Mouse (Mus musculus): ENCODE measurements around the gene Dscaml1.

Gene Dscaml1

DNA sequence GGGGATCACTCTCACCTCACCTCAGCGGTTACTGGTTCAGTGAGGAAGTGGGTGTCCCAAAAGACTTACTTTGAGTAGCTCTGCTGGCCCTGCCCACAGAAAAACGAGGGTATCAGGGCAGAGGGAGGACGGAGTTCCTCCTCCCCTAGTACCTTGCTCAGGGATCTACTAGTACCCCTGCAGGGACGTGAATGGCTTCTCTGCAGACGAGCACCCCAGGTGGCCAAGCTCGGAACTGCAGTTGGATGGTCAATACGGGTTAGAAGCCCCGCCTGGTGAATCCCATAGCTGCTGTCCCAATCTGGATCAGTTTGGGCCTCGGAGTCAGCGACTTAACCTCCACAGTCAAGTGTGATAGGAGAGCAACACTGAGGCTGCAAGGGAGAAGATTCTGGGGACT, 14.1 kb upstream of the Dscaml1 start:
- DNase-seq = peak; percentile 92 to 94

GRCm38 (mm10) chr9:45412700-45413477, 13.5 kb upstream of the Dscaml1 start:
- DNase-seq = no peak

DNA sequence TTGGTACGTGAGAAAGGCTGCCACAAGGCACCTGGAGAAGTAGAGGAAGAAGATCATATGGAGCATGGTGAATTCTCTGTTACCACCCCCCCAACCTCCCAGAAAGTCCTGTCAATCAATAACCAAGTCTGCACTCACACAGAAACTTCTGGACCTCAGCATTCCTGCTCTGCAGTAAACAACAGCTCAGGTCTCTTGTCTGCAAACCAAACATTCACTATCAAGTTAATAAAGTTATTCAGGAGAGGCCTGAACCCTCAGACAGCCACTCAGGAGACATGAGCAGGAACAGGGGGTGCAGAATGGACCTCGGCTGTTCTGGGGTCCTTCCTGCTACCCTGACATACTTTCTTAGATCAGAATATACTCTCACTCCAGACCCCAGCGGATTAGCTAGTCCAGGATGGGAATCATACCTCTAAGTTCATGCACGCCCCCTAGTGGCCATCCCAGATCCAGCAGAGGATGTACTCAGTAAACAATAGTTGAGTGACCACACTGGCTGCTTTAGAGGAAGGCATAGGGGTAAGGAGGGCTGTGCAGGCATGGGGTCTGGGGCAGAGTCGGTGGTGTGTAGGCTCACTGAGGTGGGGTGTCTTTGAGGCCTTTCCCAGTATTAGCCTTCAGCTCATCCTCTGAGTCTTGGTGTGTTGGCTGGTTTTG, 12.8 kb upstream of the Dscaml1 start:
- DNase-seq = peak; percentile 47 to 54

DNA sequence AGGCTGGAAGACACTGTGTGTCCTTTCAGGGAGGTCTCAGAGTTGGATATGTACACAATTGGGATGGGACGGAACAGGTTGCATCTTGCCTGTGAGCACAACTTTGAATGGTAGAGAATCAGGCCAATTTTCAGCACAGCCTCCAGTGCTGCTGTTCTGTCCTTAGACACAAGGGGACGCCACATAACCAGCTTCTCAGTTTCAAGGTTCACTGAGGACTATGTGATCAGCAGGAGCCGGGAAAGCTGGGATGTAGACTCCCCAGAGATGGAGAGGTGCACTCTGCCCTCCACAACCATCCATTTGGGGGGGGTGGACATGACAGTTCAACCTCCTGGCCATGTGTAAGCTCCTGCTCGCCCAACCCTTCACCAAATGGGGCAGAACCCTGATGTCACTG, 10.5 kb upstream of the Dscaml1 start:
- peak; percentile 81 to 86 for DNase-seq

- DNase-seq = peak; percentile 71 to 79
Observed at GRCm38 (mm10) chr9:45417245-45417644, 9.2 kb upstream of the Dscaml1 start.

DNA sequence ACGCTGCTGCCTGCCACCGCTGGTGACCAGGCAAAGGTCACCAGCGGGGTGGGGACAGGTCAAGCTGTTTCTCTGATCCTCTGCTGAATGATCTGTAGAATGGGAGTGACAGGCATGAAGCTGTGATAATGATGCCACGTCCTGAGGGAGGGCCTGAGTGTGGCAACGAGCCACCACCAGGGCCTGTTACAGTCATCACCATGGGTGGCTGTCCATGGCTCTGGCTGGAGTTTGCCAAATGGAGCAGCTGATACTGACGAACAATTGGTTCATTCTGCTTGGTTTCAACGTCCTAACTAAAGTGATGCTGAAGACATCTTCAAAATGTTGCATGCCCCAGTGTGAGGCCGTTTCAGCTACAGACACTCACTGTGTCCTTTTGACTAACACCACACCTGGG, 8.2 kb upstream of the Dscaml1 start:
- DNase-seq = no peak

GRCm38 (mm10) chr9:45421209-45421608, 5.2 kb upstream of the Dscaml1 start:
- DNase-seq = peak; percentile 49 to 50

DNA sequence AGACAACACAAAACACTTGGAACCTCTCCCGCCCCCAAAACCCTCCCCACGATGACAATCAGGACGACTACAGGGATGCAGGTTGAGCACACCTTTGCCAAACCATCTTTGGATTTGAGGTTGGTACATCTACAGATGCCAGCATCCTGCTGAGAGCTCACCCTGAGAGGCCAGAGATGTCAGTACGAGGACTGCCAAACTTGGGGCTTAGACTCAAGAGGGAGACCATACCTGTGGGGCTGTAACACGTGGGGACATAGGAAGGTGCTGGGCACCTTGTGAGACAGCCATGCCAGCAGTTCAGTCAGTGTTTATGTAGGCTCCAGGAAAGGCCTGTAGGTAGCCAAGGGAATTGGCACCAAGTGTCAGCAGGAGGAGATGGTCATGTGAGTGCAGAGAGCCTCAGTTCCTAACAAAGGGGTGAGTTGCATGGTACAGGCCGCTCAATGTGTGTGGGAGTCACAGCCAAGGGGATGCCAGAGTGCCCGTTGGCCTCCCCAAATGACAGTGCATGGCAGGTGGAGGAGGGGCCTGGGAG, 3.6 kb upstream of the Dscaml1 start:
- DNase-seq = peak in 1 of 2 experiments; percentile 43

- DNase-seq = no peak
Observed at GRCm38 (mm10) chr9:45429392-45429791, 3.0 kb downstream of the Dscaml1 start.

DNA sequence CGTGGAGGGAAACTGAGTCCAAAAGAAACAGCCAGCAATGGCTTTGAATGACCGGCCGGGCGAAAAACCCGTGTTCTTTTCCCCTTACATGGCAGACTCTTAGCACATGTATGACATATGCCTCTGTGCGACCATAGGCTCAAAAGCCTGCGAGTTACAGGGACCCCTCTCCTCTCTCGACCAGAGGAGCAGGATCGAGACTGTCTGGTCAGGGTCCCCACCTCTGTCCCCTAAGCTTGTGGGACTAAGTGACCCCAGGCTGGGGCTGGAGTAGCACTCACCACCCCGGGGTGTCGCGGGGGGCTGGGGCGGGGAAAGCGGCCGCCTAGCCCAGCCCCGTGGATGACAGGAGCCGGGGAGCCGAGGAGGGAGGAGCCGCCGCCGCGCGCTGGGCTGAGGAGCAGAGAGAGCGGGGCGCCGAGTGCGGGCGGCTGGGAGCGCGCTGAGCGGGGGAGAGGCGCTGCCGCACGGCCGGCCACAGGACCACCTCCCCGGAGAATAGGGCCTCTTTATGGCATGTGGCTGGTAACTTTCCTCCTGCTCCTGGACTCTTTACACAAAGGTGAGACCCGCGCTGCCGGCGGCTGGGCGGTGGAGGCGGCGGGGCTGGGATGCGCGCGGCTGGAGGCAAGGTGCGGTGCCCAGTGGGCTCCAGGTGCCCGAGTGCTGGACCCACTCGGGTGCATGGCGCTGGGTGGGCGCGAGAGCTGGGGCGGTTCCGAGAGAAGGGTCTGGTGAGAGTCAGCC, 3.7 kb downstream of the Dscaml1 start:
- DNase-seq = peak; percentile 70 to 73

GRCm38 (mm10) chr9:45430698-45430959, 4.2 kb downstream of the Dscaml1 start:
- DNase-seq = no peak

- peak; percentile 50 to 55 for DNase-seq
Observed at GRCm38 (mm10) chr9:45431150-45431549, 4.7 kb downstream of the Dscaml1 start.

GRCm38 (mm10) chr9:45432639-45433038, 6.2 kb downstream of the Dscaml1 start:
- DNase-seq = no peak

DNA sequence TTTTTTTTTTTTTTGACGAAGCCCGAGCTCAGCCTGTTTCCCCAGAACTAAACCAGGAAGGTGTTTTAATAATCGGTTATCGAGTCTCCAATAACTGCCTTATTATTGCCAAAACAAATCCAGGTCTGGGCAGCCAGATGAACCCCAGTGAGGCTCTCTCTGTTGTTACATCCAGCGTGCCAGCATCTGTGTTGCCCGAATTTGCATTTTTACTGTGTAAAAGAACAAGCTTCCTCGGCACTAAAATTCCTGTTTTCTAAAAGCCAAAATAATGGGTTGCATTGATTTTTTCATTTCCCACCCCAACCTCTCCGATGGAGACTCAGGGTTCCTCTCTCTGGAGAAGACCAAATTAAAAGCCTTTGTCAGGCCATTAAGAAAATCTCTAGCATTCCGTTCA, 6.7 kb downstream of the Dscaml1 start:
- no peak for DNase-seq

DNA sequence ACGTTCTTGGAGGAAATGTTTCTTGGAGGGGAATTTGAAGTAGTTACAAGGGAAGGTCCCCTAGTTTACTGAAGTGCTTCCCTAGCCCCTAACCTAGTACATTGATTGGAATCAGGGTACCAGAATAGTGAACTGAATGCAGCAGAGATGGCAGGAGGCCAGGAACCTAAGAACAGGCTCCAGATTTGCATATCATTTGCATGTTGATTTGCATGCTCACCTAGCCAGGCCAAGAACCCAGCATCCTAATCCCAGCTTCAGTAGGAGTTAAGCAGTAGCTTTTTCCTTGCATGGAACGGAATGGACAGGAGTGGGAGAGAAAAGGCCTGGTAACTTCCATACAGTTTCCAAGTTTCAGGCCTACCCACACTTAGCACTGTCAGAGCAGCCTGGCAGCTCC, 7.7 kb downstream of the Dscaml1 start:
- DNase-seq = no peak

DNA sequence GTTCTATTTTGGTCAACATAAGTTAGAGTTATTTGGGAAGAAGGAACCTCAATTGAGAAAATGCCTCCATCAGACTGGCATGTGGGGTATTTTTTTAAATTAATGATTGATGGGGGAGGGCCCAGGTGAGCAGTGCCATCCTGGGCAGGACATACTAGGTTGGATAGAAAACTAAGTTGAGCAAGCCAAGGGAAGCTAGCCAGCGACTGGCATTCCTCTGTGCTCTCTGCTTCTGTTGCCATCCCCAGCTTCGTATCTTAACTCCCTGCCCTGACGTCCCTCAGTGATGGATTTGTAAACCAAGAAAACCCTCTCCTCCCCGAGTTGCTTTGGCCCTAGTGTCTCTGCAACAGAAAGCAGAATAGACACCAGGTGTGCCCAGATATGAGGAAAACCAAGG, 12.6 kb downstream of the Dscaml1 start:
- no peak for DNase-seq

DNA sequence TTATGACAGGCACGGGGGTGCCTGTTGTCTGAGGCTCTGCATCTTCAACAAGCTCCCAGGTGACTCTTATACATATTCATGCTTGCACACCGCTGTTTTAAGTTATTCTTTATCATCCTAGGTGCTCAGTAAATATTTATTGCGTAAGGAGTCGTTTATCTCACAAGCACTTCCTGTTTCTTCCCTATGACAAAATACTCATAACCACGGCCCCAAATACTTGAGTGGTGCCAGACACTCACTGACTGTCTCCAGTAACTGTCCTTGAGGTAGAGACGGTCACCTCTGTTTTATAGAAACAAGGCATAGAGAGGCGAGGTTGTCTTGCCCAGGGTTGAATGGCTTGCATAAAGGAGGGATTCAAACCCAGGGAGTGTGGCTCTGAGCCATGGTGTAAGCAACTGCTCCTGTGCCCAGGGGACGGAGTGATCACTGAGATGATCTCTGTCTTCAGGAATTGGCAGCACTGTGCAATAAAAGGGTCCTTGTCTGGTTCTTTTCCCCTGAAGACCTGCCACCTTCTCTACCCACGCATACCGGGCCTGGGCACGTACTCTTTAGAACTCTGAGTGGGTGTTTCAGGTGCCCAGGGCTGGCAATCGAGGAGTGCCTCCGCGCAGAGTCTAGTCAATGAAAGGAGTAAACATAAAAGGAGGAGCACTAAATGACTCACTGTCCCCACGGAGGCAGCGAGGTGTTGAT, 13.8 kb downstream of the Dscaml1 start:
- DNase-seq = no peak

DNA sequence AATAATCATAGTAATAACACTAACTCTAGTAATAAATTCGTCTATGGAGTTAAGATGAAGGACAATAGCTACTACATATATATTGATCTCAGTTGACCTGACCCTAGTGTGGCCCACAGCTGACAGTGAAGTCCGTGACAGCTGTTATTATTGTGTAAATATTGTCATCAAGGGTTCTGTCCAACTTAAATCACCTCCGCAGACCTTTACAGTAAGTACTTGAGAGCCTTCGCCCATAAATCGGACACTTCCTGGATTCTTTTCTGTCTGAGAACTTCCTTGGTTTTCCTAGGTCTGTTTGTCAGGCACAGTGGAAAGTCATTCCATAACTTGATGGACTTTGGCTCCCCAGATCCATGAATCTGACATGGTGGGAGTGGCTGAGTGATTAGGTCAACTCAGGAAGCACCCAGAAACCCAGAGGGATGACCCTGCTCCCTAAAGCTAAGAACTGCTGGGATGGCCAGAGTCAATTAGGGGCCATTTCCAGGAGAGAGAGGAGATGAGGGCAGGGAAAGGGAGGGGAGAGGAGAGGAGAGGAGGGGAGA, 17.9 kb downstream of the Dscaml1 start:
- DNase-seq = no peak

- DNase-seq = peak; percentile 67 to 68
Observed at GRCm38 (mm10) chr9:45449658-45450057, 23.2 kb downstream of the Dscaml1 start.

- DNase-seq = no peak
Observed at GRCm38 (mm10) chr9:45451346-45451745, 24.9 kb downstream of the Dscaml1 start.

- DNase-seq = no peak
Observed at GRCm38 (mm10) chr9:45454032-45454431, 27.6 kb downstream of the Dscaml1 start.

DNA sequence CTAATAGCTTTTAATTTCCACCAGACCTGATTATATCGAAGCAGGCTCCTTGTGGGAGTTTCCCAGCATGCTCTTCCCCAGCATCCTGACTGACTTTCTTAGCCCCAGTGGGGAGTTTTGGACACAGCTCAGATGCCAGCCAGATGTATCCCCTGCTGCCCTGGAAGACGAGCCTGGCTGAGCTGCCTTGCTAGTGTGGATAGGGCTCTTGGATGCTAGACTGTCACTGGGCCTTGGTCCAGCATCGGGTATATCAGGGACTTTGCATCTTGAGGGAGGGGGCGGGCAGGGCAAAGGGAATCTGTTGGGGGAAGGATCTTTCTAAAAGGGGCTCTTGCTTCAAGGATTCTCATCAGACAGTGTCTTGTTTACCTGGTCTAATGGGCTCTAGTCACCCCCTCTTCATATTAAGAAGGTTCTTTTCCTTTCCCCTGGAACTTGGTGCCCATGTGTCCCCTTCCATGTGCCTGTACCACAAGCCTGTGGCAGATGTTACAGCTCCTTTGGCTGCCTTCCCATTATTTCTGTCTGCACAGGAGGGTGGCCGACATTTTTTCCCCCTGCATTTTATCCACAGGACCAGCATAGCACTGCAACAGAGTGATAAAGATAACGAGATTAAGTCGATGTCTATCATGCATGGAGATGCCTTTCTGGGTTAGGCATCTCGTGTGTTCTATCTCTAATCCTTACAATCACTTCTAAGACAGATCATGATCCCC, 28.6 kb downstream of the Dscaml1 start:
- no peak for DNase-seq
